Mouse (Mus musculus): ENCODE measurements around the gene Zfp819. TPM values are rescaled to one million over a fixed set of nuclear protein-coding genes. Genes with fewer than 3 reads are reported as not detected.

The Zfp819 gene
- polyA plus RNA-seq, 1 experiment = not detected

GRCm38 (mm10) chr7:43601884-43602283, 5.1 kb upstream of the Zfp819 start:
- no peak for TF ChIP-seq CTCF (IDR thresholded peaks at IDR 0.05; ENCODE audit: insufficient read depth, low read depth, low read length)
- TF ChIP-seq POLR2A (IDR thresholded peaks at IDR 0.05; ENCODE audit: insufficient read depth, low read depth, low read length) = no peak

GRCm38 (mm10) chr7:43607743-43608287, 846 bp downstream of the Zfp819 start:
- WGBS = 46% methylated on average over 5 of the region's 5 CpGs
- H3K4me3 ChIP-seq (ENCODE audit: insufficient read depth, low read depth, low read length) = no peak overlapping the region
- no peak for TF ChIP-seq CTCF (IDR thresholded peaks at IDR 0.05; ENCODE audit: insufficient read depth, low read depth, low read length)
- TF ChIP-seq POLR2A (IDR thresholded peaks at IDR 0.05; ENCODE audit: insufficient read depth, low read depth, low read length) = no peak
- peaks cover 3% of the 10 kb centered on the region; the same call in 1 of the 2 replicates for H3K4me1 ChIP-seq (ENCODE audit: control insufficient read depth, insufficient read depth, low read length)
- no peak overlapping the region for H3K27ac ChIP-seq (ENCODE audit: insufficient read depth, low read depth, low read length)

More at GRCm38 (mm10) chr7:43601884-43602283, 5.1 kb upstream of the Zfp819 start:
- WGBS = 22% methylated on average over 5 of the region's 5 CpGs
- no peak overlapping the region for H3K4me3 ChIP-seq (ENCODE audit: insufficient read depth, low read depth, low read length)
- no peak overlapping the region for H3K27ac ChIP-seq (ENCODE audit: insufficient read depth, low read depth, low read length)
- no peaks in the 10 kb centered on the region for H3K4me1 ChIP-seq (ENCODE audit: control insufficient read depth, insufficient read depth, low read length)

- Histone ChIP-seq H3K4me1 (ENCODE audit: control insufficient read depth, insufficient read depth, low read length) (peaks cover 3% of the 10 kb centered on the region; the same call in 1 of the 2 replicates), H3K4me3 (ENCODE audit: insufficient read depth, low read depth, low read length) (no peak overlapping the region), H3K27ac (ENCODE audit: insufficient read depth, low read depth, low read length) (no peak overlapping the region)
- TF ChIP-seq POLR2A (IDR thresholded peaks at IDR 0.05; ENCODE audit: insufficient read depth, low read depth, low read length) (no peak), CTCF (IDR thresholded peaks at IDR 0.05; ENCODE audit: insufficient read depth, low read depth, low read length) (no peak)
- WGBS = 75% methylated on average over 7 of the region's 7 CpGs
These were observed 1.4 kb downstream of the Zfp819 start for GRCm38 (mm10) chr7:43608316-43608824.

- 87% methylated on average over 14 of the region's 14 CpGs for WGBS
- no peak for TF ChIP-seq POLR2A (IDR thresholded peaks at IDR 0.05; ENCODE audit: insufficient read depth, low read depth, low read length)
- TF ChIP-seq CTCF (IDR thresholded peaks at IDR 0.05; ENCODE audit: insufficient read depth, low read depth, low read length) = no peak
These were observed 7.0 kb downstream of the Zfp819 start for GRCm38 (mm10) chr7:43613816-43614551.

DNA sequence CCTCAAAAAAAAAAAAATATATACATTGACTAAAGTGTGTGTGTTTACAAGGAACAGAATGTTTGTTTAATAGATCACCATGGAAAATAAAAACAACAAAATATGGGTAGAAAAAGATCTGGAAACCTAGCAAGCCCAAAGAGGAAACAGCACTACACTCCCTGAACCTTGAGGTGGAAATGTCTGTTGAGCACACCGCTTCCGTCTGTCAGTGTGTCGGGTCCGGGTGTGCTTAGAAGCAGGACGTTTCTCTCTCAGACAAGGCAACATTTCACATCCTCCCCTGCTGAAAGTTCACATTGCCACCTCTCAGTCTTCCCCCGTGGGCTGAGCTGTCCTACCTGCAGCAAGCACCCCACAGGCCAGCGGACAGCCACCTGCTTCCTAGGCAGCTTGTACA, 16.0 kb downstream of the Zfp819 start:
- H3K4me3 ChIP-seq (ENCODE audit: insufficient read depth, low read depth, low read length) = no peak overlapping the region
- no peaks in the 10 kb centered on the region for H3K4me1 ChIP-seq (ENCODE audit: control insufficient read depth, insufficient read depth, low read length)
- no peak overlapping the region for H3K27ac ChIP-seq (ENCODE audit: insufficient read depth, low read depth, low read length)
- TF ChIP-seq POLR2A (IDR thresholded peaks at IDR 0.05; ENCODE audit: insufficient read depth, low read depth, low read length) (no peak), CTCF (IDR thresholded peaks at IDR 0.05; ENCODE audit: insufficient read depth, low read depth, low read length) (no peak)
- 87% methylated on average over 7 of the region's 7 CpGs for WGBS

More at GRCm38 (mm10) chr7:43613816-43614551, 7.0 kb downstream of the Zfp819 start:
- H3K4me1 ChIP-seq (ENCODE audit: control insufficient read depth, insufficient read depth, low read length) = no peaks in the 10 kb centered on the region
- no peak overlapping the region for H3K27ac ChIP-seq (ENCODE audit: insufficient read depth, low read depth, low read length)
- H3K4me3 ChIP-seq (ENCODE audit: insufficient read depth, low read depth, low read length) = no peak overlapping the region

DNA sequence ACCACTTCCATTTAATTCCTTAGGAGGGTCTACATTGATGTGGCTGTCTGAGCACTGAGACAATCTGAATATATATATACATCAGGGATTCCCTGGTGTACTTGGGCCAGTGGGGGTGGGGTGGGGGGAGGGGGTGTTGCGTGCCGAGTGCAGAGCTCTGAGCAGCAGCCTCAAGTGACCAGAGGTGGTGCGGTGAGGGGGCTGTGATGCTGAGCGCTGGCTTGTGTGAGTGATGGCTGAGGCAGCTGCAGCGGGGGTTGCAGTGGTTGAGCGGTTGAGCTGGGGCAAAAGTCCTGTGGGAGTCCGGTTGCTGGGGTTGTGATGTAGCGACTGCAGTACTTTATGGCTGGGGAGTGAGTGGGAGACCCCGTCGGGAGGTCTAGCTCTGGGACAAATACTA, 16.9 kb downstream of the Zfp819 start:
- 18% methylated on average over 10 of the region's 10 CpGs for WGBS
- TF ChIP-seq POLR2A (IDR thresholded peaks at IDR 0.05; ENCODE audit: insufficient read depth, low read depth, low read length) (no peak), CTCF (IDR thresholded peaks at IDR 0.05; ENCODE audit: insufficient read depth, low read depth, low read length) (no peak)
- no peaks in the 10 kb centered on the region for H3K4me1 ChIP-seq (ENCODE audit: control insufficient read depth, insufficient read depth, low read length)
- no peak overlapping the region for H3K4me3 ChIP-seq (ENCODE audit: insufficient read depth, low read depth, low read length)
- no peak overlapping the region for H3K27ac ChIP-seq (ENCODE audit: insufficient read depth, low read depth, low read length)

DNA sequence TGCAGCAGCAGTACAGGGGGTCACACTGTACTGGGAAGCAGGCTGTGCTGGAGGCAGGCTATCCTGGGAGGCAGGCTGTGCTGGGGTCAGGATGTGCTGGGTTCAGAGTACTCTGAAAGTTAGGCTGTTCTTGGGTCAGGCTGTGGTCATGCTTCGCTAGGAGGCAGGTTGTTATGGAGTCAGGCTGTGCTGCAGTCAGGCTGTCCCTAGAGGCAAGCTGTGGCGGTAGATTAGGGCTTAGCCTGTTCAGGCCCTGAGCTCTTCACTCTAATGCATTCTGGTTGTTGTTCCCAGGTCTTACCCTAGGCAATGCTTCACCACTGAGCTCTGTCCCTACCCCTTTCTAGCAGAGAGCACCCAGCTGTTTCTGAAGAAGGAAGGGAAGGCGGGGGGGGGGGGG, 18.1 kb downstream of the Zfp819 start:
- no peak overlapping the region for H3K27ac ChIP-seq (ENCODE audit: insufficient read depth, low read depth, low read length)
- TF ChIP-seq CTCF (IDR thresholded peaks at IDR 0.05; ENCODE audit: insufficient read depth, low read depth, low read length) (no peak), POLR2A (IDR thresholded peaks at IDR 0.05; ENCODE audit: insufficient read depth, low read depth, low read length) (no peak)
- no peak overlapping the region for H3K4me3 ChIP-seq (ENCODE audit: insufficient read depth, low read depth, low read length)
- no peaks in the 10 kb centered on the region for H3K4me1 ChIP-seq (ENCODE audit: control insufficient read depth, insufficient read depth, low read length)
- 58% methylated on average over 3 of the region's 3 CpGs for WGBS

DNA sequence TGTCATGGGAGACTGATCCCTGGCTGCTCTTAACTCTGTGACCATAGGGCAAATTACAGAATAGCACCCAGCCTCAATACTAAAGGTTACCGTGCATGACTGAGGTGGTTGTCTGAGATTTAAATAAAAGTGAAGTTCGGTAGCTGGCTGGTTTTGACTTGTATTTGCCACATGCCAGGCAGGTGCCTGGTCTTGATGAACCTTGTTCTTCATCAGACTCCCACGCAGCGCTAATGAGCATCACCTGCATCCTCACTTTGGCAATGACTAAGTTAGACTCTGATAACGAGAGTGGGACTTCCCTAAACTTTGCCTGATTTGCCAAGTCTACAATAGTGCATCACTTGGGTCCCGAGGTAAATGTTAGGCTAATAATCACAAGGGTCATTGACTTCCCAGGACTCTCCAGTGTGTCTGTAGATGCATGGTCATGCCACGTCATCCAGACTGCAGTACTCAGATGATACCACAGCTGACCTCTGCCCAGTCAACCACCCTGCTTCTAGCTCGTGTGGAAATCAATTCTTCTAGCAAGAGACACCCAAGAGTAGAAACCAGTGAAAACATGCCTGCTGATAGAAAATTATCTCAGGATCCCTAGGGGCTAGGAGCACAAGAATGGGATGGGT, 18.9 kb downstream of the Zfp819 start:
- TF ChIP-seq CTCF (IDR thresholded peaks at IDR 0.05; ENCODE audit: insufficient read depth, low read depth, low read length) (no peak), POLR2A (IDR thresholded peaks at IDR 0.05; ENCODE audit: insufficient read depth, low read depth, low read length) (no peak)
- Histone ChIP-seq H3K27ac (ENCODE audit: insufficient read depth, low read depth, low read length) (no peak overlapping the region), H3K4me1 (ENCODE audit: control insufficient read depth, insufficient read depth, low read length) (no peaks in the 10 kb centered on the region), H3K4me3 (ENCODE audit: insufficient read depth, low read depth, low read length) (no peak overlapping the region)
- 79% methylated on average over 8 of the region's 8 CpGs for WGBS

DNA sequence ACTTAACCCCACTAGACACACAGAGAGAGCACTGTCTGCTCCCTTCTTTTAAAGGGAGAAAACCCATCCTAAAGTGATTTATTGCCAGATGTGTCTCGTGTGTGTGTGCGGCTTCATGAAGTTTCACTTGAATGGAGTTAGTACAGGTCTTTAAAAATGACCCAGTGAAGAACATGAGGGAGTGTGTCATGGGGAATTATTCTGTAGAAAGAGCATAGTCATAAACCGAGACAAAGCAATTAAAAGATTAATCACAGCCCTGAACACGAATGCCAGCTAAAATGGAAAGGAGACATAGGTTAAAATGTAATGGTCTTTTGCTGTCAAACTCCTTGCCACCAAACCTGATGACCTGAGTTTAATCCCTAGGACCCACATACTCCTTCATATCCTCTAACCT, 27.0 kb downstream of the Zfp819 start:
- WGBS = 72% methylated on average over 4 of the region's 4 CpGs
- Histone ChIP-seq H3K4me1 (ENCODE audit: control insufficient read depth, insufficient read depth, low read length) (no peaks in the 10 kb centered on the region), H3K4me3 (ENCODE audit: insufficient read depth, low read depth, low read length) (no peak overlapping the region), H3K27ac (ENCODE audit: insufficient read depth, low read depth, low read length) (no peak overlapping the region)
- TF ChIP-seq POLR2A (IDR thresholded peaks at IDR 0.05; ENCODE audit: insufficient read depth, low read depth, low read length) (no peak), CTCF (IDR thresholded peaks at IDR 0.05; ENCODE audit: insufficient read depth, low read depth, low read length) (no peak)

Measured in olfactory bulb, adult 2 months (tissue).